Mouse (Mus musculus) kidney, adult 2 months (tissue): ENCODE results near the gene Dhx40.

Source experiments
- CTCF ChIP-seq: fragments of 200-500 bp; conservative IDR thresholded peaks from 2 replicates; pipeline ENCODE4 v1.5.1; 2011; ENCODE audit warnings: low read depth, mild to moderate bottlenecking, control low read depth, low read length, moderate library complexity, mixed read lengths; ENCODE audit not compliant: insufficient read depth, insufficient read length
- POLR2A ChIP-seq: fragments of 200-500 bp; IDR thresholded peaks from one replicate; pipeline ENCODE4 v1.6.1; 2011; ENCODE audit warnings: low read depth, low read length, control low read depth

DNA sequence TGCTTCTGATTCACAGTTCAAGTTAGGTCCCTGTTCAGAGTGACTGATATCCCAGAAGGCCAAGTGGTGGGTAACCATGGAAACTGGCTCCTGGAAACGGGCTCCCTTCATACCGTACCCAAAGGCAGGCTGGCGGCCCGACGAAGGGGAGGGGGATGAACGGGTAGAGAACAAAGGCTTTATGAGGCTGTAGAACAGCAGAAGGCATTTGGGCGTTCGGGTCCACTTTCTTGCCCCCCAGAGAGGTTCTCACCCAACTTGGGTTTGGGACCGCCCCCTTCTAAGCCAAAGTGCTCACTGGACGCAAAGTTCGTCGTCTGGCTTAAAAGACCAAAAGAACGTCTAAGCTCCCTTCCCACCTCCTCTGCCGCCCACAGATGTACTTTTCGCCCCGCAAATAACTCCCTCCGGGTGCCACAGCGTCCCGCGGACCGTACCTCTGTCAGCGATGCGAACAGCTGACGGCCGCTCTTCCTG is 507 bp downstream of the Dhx40 start:
- TF ChIP-seq CTCF (no peak), POLR2A (no peak)
